Mouse (Mus musculus) gastrocnemius, postnatal 4 days (tissue): ENCODE results near the gene Pth2. TPM values are rescaled to one million over a fixed set of nuclear protein-coding genes. Genes with fewer than 3 reads are reported as not detected.
"Not testable (repeated sequence)": the region's sequence is repeated elsewhere in the genome, so short reads cannot be mapped to it uniquely, and the experiment has no call there.

Experiments used
- DNase-seq, 2 experiments: peaks; one replicate each; pipeline ENCODE4 v3.0.0; 2021 to 2022; ENCODE audit warnings: low spot score in 2 of 2, mixed read lengths in 2 of 2
- total RNA-seq, 2 experiments: library from RNA; stranded (reverse); gene quantifications; 2 replicates each; pipeline ENCODE4 v1.2.3; 2021

Pth2 gene
- total RNA-seq, 2 experiments from 2014 or later, result not detected

GRCm38 (mm10) chr7:45172974-45173373, 7.8 kb upstream of the Pth2 start:
- no peak for DNase-seq

GRCm38 (mm10) chr7:45173772-45174171, 7.0 kb upstream of the Pth2 start:
- not testable (repeated sequence) for DNase-seq

- no peak for DNase-seq
Measured at GRCm38 (mm10) chr7:45174567-45175280, 6.1 kb upstream of the Pth2 start.

GRCm38 (mm10) chr7:45175398-45175797, 5.4 kb upstream of the Pth2 start:
- no peak for DNase-seq

- DNase-seq, result no peak
Measured at GRCm38 (mm10) chr7:45175929-45176328, 4.9 kb upstream of the Pth2 start.

- no peak for DNase-seq
Measured at GRCm38 (mm10) chr7:45176356-45176755, 4.4 kb upstream of the Pth2 start.

- no peak for DNase-seq
Measured at GRCm38 (mm10) chr7:45178550-45178949, 2.2 kb upstream of the Pth2 start.

GRCm38 (mm10) chr7:45179469-45179868, 1.3 kb upstream of the Pth2 start, which contains the start of gene Gfy:
Gfy (minus strand) TSS chr7:45179569.
- no peak for DNase-seq

GRCm38 (mm10) chr7:45181540-45181939, 745 bp downstream of the Pth2 start:
- DNase-seq, result no peak

- DNase-seq, result peak; percentile 51 to 79
Measured at GRCm38 (mm10) chr7:45182199-45182601, 1.4 kb downstream of the Pth2 start.

- no peak for DNase-seq
Measured at GRCm38 (mm10) chr7:45182606-45183005, 1.8 kb downstream of the Pth2 start.

GRCm38 (mm10) chr7:45183672-45184071, 2.9 kb downstream of the Pth2 start:
- DNase-seq, result no peak

- no peak for DNase-seq
Measured at GRCm38 (mm10) chr7:45185921-45186320, 5.1 kb downstream of the Pth2 start.

- no peak for DNase-seq
Measured at GRCm38 (mm10) chr7:45189600-45189999, 8.8 kb downstream of the Pth2 start.

GRCm38 (mm10) chr7:45190186-45190585, 9.4 kb downstream of the Pth2 start:
- DNase-seq, result no peak

GRCm38 (mm10) chr7:45191161-45191560, 10.4 kb downstream of the Pth2 start:
- DNase-seq, result no peak

- peak in 1 of 2 experiments; percentile 71 for DNase-seq
Measured at GRCm38 (mm10) chr7:45191803-45192363, 11.1 kb downstream of the Pth2 start.

- DNase-seq, result no peak
Measured at GRCm38 (mm10) chr7:45192585-45193310, 12.0 kb downstream of the Pth2 start.

- no peak for DNase-seq
Measured at GRCm38 (mm10) chr7:45193406-45193805, 12.6 kb downstream of the Pth2 start.

GRCm38 (mm10) chr7:45193871-45194785, 13.3 kb downstream of the Pth2 start:
- DNase-seq, result no peak
